Mouse (Mus musculus) gastrocnemius, postnatal 25 days (tissue): ENCODE results near the gene Utp4. TPM values are rescaled to one million over a fixed set of nuclear protein-coding genes. Genes with fewer than 3 reads are reported as not detected.

ENCODE experiments used
- DNase-seq: peaks from one replicate; pipeline ENCODE4 v3.0.0; 2022
- total RNA-seq, 2 experiments: library from RNA; stranded (reverse); gene quantifications; 1 replicate in 1 of 2; 2 replicates in 1 of 2; pipeline ENCODE4 v1.2.3; 2021

Gene Utp4
- total RNA-seq, 2 experiments from 2014 or later, result 18.0 to 20.0 TPM

GRCm38 (mm10) chr8:106937081-106937800 is 43.8 kb downstream of the Utp4 start:
- no peak for DNase-seq

- DNase-seq, result no peak
Observed at GRCm38 (mm10) chr8:106941806-106942205, 48.4 kb downstream of the Utp4 start.

- no peak for DNase-seq
Observed at GRCm38 (mm10) chr8:106943874-106944418, 50.5 kb downstream of the Utp4 start.

- DNase-seq, result peak; percentile 67
Observed at GRCm38 (mm10) chr8:106944756-106945155, 51.3 kb downstream of the Utp4 start.

- DNase-seq, result no peak
Observed at GRCm38 (mm10) chr8:106948678-106949243, 55.3 kb downstream of the Utp4 start.

GRCm38 (mm10) chr8:106951707-106952106 is 58.3 kb downstream of the Utp4 start:
- DNase-seq, result no peak

GRCm38 (mm10) chr8:106953571-106953970 is 60.1 kb downstream of the Utp4 start:
- DNase-seq, result peak; percentile 12

- no peak for DNase-seq
Observed at GRCm38 (mm10) chr8:106957086-106957485, 63.6 kb downstream of the Utp4 start.

GRCm38 (mm10) chr8:106958212-106958611 is 64.8 kb downstream of the Utp4 start:
- no peak for DNase-seq

- no peak for DNase-seq
Observed at GRCm38 (mm10) chr8:106959626-106960025, 66.2 kb downstream of the Utp4 start.

GRCm38 (mm10) chr8:106962322-106962721 is 68.9 kb downstream of the Utp4 start:
- no peak for DNase-seq

GRCm38 (mm10) chr8:106963365-106963764 is 69.9 kb downstream of the Utp4 start:
- no peak for DNase-seq

- DNase-seq, result no peak
Observed at GRCm38 (mm10) chr8:106964573-106964972, 71.1 kb downstream of the Utp4 start.

GRCm38 (mm10) chr8:106969964-106970363 is 76.5 kb downstream of the Utp4 start:
- DNase-seq, result no peak

- no peak for DNase-seq
Observed at GRCm38 (mm10) chr8:106971916-106972315, 78.5 kb downstream of the Utp4 start.

Other genes starting within 250 kb of the Utp4 start
- gene Tango6, start 210.6 kb upstream of the Utp4 start, total RNA-seq, result 1 to 10 TPM; 8.9 to 9.9 TPM
- gene Has3, start 23.4 kb upstream of the Utp4 start, total RNA-seq, result 1 to 10 TPM in 1 of 2 experiments, under 1 TPM in 1; 0.74 to 1.3 TPM
- 1 to 10 TPM; 6.1 to 6.9 TPM for gene Sntb2, start 42.1 kb downstream of the Utp4 start, total RNA-seq
- 10 to 100 TPM; 53.1 to 56.2 TPM for gene Vps4a, start 137.6 kb downstream of the Utp4 start, total RNA-seq
- gene Pdf, start 155.0 kb downstream of the Utp4 start, total RNA-seq, result 10 to 100 TPM; 35.7 to 39.8 TPM
- gene Cog8, start 163.1 kb downstream of the Utp4 start, total RNA-seq, result 10 to 100 TPM; 15.8 to 17.6 TPM
- 10 to 100 TPM; 14.7 to 18.5 TPM for gene Nip7, start 163.2 kb downstream of the Utp4 start, total RNA-seq
- not detected for gene Tmed6, start 172.0 kb downstream of the Utp4 start, total RNA-seq
- gene Terf2, start 202.9 kb downstream of the Utp4 start, total RNA-seq, result 10 to 100 TPM; 10.2 to 10.9 TPM